Mouse (Mus musculus) heart, adult 8-10 months (tissue): ENCODE results near the gene Cdkn3. TPM values are rescaled to one million over a fixed set of nuclear protein-coding genes. Genes with fewer than 3 reads are reported as not detected.
A peak's percentile ranks its signal among the peaks of the same experiment; 100 is the strongest.
"Not testable (repeated sequence)": the region's sequence is repeated elsewhere in the genome, so short reads cannot be mapped to it uniquely, and the experiment has no call there.

Source experiments
- DNase-seq: peaks from one replicate; pipeline ENCODE4 v3.0.0; 2022; ENCODE audit warnings: low spot score
- total RNA-seq, 4 experiments: library from RNA; stranded (reverse); gene quantifications; 2 replicates each; pipeline ENCODE4 v1.2.4; 2022

The Cdkn3 gene
- total RNA-seq = under 1 TPM; 0.41 to 0.92 (median 0.70) TPM

- DNase-seq = peak; percentile 95
Observed at GRCm38 (mm10) chr14:46760355-46761029, at the start of gene Cdkn3. Gene Cdkn3 (plus strand): TSS chr14:46760541.

GRCm38 (mm10) chr14:46718483-46718922, 41.8 kb upstream of the Cdkn3 start:
- no peak for DNase-seq

GRCm38 (mm10) chr14:46722031-46722430, 38.3 kb upstream of the Cdkn3 start:
- no peak for DNase-seq

GRCm38 (mm10) chr14:46723828-46724227, 36.5 kb upstream of the Cdkn3 start:
- DNase-seq = no peak

GRCm38 (mm10) chr14:46724941-46725340, 35.4 kb upstream of the Cdkn3 start:
- no peak for DNase-seq

- DNase-seq = no peak
Observed at GRCm38 (mm10) chr14:46725743-46726142, 34.6 kb upstream of the Cdkn3 start.

GRCm38 (mm10) chr14:46734262-46734661, 26.1 kb upstream of the Cdkn3 start:
- DNase-seq = peak; percentile 33

- DNase-seq = peak; percentile 27
Observed at GRCm38 (mm10) chr14:46734761-46735455, 25.4 kb upstream of the Cdkn3 start.

GRCm38 (mm10) chr14:46736366-46736765, 24.0 kb upstream of the Cdkn3 start:
- no peak for DNase-seq

- DNase-seq = not testable (repeated sequence)
Observed at GRCm38 (mm10) chr14:46737346-46737745, 23.0 kb upstream of the Cdkn3 start.

- DNase-seq = no peak
Observed at GRCm38 (mm10) chr14:46742674-46743073, 17.7 kb upstream of the Cdkn3 start.

- no peak for DNase-seq
Observed at GRCm38 (mm10) chr14:46745413-46745812, 14.9 kb upstream of the Cdkn3 start.

- DNase-seq = not testable (repeated sequence)
Observed at GRCm38 (mm10) chr14:46754371-46754770, 6.0 kb upstream of the Cdkn3 start.

GRCm38 (mm10) chr14:46755851-46756250, 4.5 kb upstream of the Cdkn3 start:
- no peak for DNase-seq

GRCm38 (mm10) chr14:46757736-46758135, 2.6 kb upstream of the Cdkn3 start:
- DNase-seq = no peak

- no peak for DNase-seq
Observed at GRCm38 (mm10) chr14:46759970-46760354, 379 bp upstream of the Cdkn3 start.

- no peak for DNase-seq
Observed at GRCm38 (mm10) chr14:46761186-46761585, 845 bp downstream of the Cdkn3 start.

- DNase-seq = no peak
Observed at GRCm38 (mm10) chr14:46767116-46767515, 6.8 kb downstream of the Cdkn3 start.

GRCm38 (mm10) chr14:46770036-46770435, 9.7 kb downstream of the Cdkn3 start:
- DNase-seq = no peak

- DNase-seq = no peak
Observed at GRCm38 (mm10) chr14:46778756-46779155, 18.4 kb downstream of the Cdkn3 start.

- DNase-seq = no peak
Observed at GRCm38 (mm10) chr14:46779217-46779616, 18.9 kb downstream of the Cdkn3 start.

GRCm38 (mm10) chr14:46781086-46781485, 20.7 kb downstream of the Cdkn3 start:
- no peak for DNase-seq

- no peak for DNase-seq
Observed at GRCm38 (mm10) chr14:46782187-46782828, 22.0 kb downstream of the Cdkn3 start.
